Mouse (Mus musculus) limb, embryonic 10.5 days (tissue): Measurements from ENCODE around the gene Xkrx. TPM values are rescaled to one million over a fixed set of nuclear protein-coding genes. Genes with fewer than 3 reads are reported as not detected.
A peak's percentile ranks its signal among the peaks of the same experiment; 100 is the strongest.

Experiments used
- DNase-seq: peaks from one replicate; pipeline ENCODE4 v3.0.0-alpha.2; 2017; ENCODE audit warnings: low spot score
- H3K27ac ChIP-seq: fragments of 300-500 bp; sonication (generic); 2 replicates; pipeline ENCODE4 v1.5.1; 2016; ENCODE audit warnings: mild to moderate bottlenecking
- H3K27me3 ChIP-seq: fragments of 300-500 bp; sonication (generic); 2 replicates; pipeline ENCODE4 v1.6.1; 2016; ENCODE audit warnings: low read depth, mild to moderate bottlenecking; ENCODE audit not compliant: poor library complexity, severe bottlenecking
- H3K36me3 ChIP-seq: fragments of 300-500 bp; sonication (generic); 2 replicates; pipeline ENCODE4 v1.6.1; 2016; ENCODE audit warnings: mild to moderate bottlenecking, moderate library complexity
- H3K4me1 ChIP-seq: fragments of 300-500 bp; sonication (generic); 2 replicates; pipeline ENCODE4 v1.6.1; 2016
- H3K4me3 ChIP-seq: fragments of 300-500 bp; sonication (generic); 2 replicates; pipeline ENCODE4 v1.5.1; 2016; ENCODE audit warnings: mild to moderate bottlenecking, moderate library complexity
- H3K9me3 ChIP-seq: fragments of 300-500 bp; sonication (generic); replicated peaks from 2 replicates; pipeline ENCODE4 v1.6.1; 2016; ENCODE audit warnings: mild to moderate bottlenecking
- WGBS: fragments of 180-500 bp; shearing (Covaris S2); methylation state at CpG from one replicate; pipeline ENCODE4 v1.1.7; 2016; 5-methylcytosine and 5-hydroxymethylcytosine counted together
- polyA plus RNA-seq: library from polyadenylated mRNA; unstranded; fragments of >200 nt; fragmentation: Nextera tagmentation; extraction: Ambion mirVana; gene quantifications from 2 replicates; pipeline ENCODE4 v1.2.1, GENCODE M21; 2016

Xkrx gene
- polyA plus RNA-seq, 1 experiment from 2014 or later: not detected

- no peak overlapping the region for H3K27ac ChIP-seq
- no peaks in the 10 kb centered on the region for H3K9me3 ChIP-seq
- no peak overlapping the region for H3K4me3 ChIP-seq
- DNase-seq: peak; percentile 28
- H3K36me3 ChIP-seq: no peaks in the 10 kb centered on the region
- no peaks in the 10 kb centered on the region for H3K4me1 ChIP-seq
- 50% methylated on average over 3 of the region's 3 CpGs for WGBS
- H3K27me3 ChIP-seq: peaks cover 86% of the 10 kb centered on the region
These were observed 28.1 kb downstream of the Xkrx start for GRCm38 (mm10) chrX:134133821-134134220.

DNA sequence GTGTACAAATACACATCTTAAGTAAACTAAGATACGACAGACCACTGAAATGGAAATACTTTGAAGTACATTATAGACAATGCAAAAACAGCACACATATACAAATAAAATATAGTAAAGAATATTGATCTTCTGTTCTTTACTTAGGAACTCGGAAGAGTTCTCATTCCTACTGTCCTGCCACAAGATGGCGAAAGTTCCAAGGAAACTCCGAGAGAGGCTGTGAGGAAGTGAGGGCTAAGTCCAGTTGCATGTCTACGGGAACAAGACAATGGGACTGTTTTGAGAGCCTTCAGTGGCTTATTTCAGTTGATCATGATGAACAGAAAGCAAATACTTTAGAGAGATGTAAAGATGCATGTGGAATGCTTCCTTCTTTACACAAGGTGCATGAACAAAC lies 29.6 kb downstream of the Xkrx start:
- peaks cover 83% of the 10 kb centered on the region for H3K27me3 ChIP-seq
- H3K36me3 ChIP-seq: no peaks in the 10 kb centered on the region
- 27% methylated on average over 5 of the region's 5 CpGs for WGBS
- DNase-seq: no peak
- no peak overlapping the region for H3K4me3 ChIP-seq
- no peaks in the 10 kb centered on the region for H3K4me1 ChIP-seq
- no peaks in the 10 kb centered on the region for H3K9me3 ChIP-seq
- no peak overlapping the region for H3K27ac ChIP-seq

- no peak for DNase-seq
- H3K27ac ChIP-seq: no peak overlapping the region
- no peaks in the 10 kb centered on the region for H3K36me3 ChIP-seq
- peaks cover 93% of the 10 kb centered on the region for H3K27me3 ChIP-seq
- no peaks in the 10 kb centered on the region for H3K4me1 ChIP-seq
- no peak overlapping the region for H3K4me3 ChIP-seq
- H3K9me3 ChIP-seq: no peaks in the 10 kb centered on the region
- WGBS: 84% methylated on average over 3 of the region's 3 CpGs
These were observed 33.3 kb downstream of the Xkrx start for GRCm38 (mm10) chrX:134128549-134128948.

DNA sequence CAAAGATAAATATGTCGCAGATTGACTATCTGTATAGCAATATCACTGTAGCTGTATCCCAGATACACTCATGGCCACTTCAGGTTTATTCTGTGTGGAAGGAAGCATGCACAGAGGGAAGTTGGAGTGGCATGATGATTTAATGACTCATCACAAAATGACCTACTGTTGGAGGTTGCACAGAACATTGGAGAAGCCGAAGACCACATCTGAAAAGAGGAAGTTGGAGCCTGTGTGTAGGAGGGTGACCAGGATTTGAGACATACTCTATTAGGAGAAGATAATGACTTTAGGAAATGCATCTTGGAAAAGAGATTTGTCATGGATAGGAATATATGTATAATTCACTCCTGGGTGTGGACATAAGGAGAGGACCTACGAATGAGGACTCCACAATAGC lies 45.5 kb downstream of the Xkrx start:
- H3K36me3 ChIP-seq: no peaks in the 10 kb centered on the region
- WGBS: 77% methylated on average over 3 of the region's 3 CpGs
- H3K4me1 ChIP-seq: no peaks in the 10 kb centered on the region
- peaks cover 70% of the 10 kb centered on the region for H3K27me3 ChIP-seq
- no peak for DNase-seq
- H3K4me3 ChIP-seq: no peak overlapping the region
- no peak overlapping the region for H3K27ac ChIP-seq
- no peaks in the 10 kb centered on the region for H3K9me3 ChIP-seq

DNA sequence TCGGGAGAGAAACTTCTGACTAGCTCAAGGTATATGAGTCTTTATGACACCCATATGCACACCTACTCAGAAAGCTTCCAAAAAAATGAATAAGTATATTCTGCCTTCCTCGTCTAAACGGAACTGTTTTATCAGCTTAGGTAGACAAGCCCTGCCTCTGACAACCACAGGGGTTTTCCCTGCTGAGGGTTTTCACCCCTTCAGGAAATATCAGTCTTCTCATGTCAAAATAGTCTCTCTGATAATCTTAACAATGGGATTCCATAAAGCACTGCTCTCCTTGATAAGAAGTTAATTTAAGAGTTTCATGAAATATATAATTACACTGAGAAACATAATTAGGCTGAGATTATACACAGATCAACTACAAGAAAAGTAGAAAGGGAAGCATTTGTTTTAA lies 50.1 kb downstream of the Xkrx start:
- DNase-seq: no peak
- Histone ChIP-seq H3K4me3 (no peak overlapping the region), H3K4me1 (no peaks in the 10 kb centered on the region), H3K27me3 (peaks cover 82% of the 10 kb centered on the region), H3K9me3 (no peaks in the 10 kb centered on the region), H3K27ac (no peak overlapping the region), H3K36me3 (no peaks in the 10 kb centered on the region)
- 81% methylated on average over 3 of the region's 3 CpGs for WGBS

DNA sequence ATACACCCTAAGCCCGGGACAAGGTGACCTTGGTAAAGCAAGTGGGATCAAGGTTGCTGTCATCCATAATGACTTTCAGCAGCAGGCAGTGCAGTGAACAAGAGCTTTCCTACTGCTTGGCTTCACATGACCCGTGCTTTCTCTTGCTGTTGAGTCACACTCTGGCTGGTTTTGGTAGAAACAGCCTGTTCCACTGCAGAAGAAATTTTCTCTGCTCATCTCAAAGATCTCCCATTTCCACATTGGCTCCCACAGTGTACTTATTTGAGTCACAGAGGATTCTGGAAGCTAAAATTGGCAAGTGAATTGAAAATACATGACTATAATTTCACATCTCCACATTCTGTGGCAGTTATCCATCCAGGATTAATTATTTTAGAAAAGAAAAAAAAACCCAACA lies 59.2 kb downstream of the Xkrx start:
- WGBS: 87% methylated on average over 2 of the region's 2 CpGs

More for the DNA sequence above, 59.2 kb downstream of the Xkrx start:
- DNase-seq: no peak
- Histone ChIP-seq H3K9me3 (no peaks in the 10 kb centered on the region), H3K4me3 (no peak overlapping the region), H3K27ac (no peak overlapping the region), H3K27me3 (peaks cover 72% of the 10 kb centered on the region), H3K36me3 (no peaks in the 10 kb centered on the region), H3K4me1 (no peaks in the 10 kb centered on the region)

Other genes with a start within 250 kb of the Xkrx start
- 0.79 and 1.7 TPM in 2 replicates for gene Sytl4, start 180.3 kb downstream of the Xkrx start, polyA plus RNA-seq
- gene Cstf2, start 102.9 kb downstream of the Xkrx start, polyA plus RNA-seq: 67.8 and 69.1 TPM in 2 replicates
- not detected in 2 replicates for gene Arl13a, start 25.4 kb upstream of the Xkrx start, polyA plus RNA-seq
- gene Nox1, start 59.9 kb upstream of the Xkrx start, polyA plus RNA-seq: 0.06 TPM in 1 of 2 replicates, not detected in the other
- 7.5 and 9.8 TPM in 2 replicates for gene Trmt2b, start 114.9 kb upstream of the Xkrx start, polyA plus RNA-seq
- gene Tmem35a, start 133.1 kb upstream of the Xkrx start, polyA plus RNA-seq: 1.8 and 3.3 TPM in 2 replicates
- 32.4 and 35.5 TPM in 2 replicates for gene Cenpi, start 146.0 kb upstream of the Xkrx start, polyA plus RNA-seq
- 0.78 and 0.95 TPM in 2 replicates for gene Drp2, start 242.5 kb upstream of the Xkrx start, polyA plus RNA-seq